In the genomic region with DNA sequence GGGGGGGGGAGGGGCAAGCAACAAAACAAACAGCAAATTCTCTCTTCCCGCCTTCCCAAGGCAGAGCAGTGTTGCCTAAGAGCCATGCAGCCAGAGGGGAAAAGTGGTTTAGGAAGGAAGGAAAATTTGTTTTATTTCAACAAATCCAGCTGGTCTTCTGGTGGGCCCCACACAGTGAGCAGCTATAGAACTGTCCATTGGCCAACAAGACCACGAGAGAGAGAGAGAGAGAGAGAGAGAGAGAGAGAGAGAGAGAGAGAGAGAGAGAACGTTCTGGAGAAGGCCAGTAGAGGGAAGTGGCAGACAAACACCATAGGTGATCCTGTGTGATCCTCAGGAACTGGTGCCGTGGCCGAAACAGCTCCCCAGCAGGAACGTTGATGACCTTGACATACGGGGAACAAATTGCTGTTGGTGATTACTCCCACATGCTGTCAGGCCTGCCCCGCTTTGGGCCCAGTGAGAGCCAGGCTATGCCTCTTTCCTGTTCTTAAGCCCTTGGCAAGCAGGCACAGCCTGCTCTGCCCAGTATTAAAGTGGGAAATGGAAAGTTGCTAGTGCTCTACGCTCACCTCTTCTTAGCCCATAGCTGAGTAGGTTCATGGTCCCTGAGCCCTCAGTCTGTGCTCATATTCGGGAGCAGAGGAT, we compare ENCODE assay signal across 10 mouse cellular contexts.
DNase-seq lines count a peak whose midpoint lies in the region; ATAC-seq lines count a peak whose summit lies in the region.
"Had no signal": no experiment of that assay in that cellular context is flagged by ENCODE, and none has a peak within 500 bp of the region (broad histone marks: within the 10 kb centered on the region; RNA-seq: fewer than 3 reads in every experiment).

No protein-coding gene starts in this region.

- H3K4me1 ChIP-seq in forebrain, embryonic 10.5 days: peaks cover 49% of the 10 kb centered on the region
- peaks cover 16% of the 10 kb centered on the region for H3K4me1 ChIP-seq in forebrain, embryonic 15.5 days
- peaks cover 19% of the 10 kb centered on the region for H3K4me1 ChIP-seq in kidney, embryonic 16.5 days (ENCODE audit: insufficient read depth, low read length)
- peaks cover 41% of the 10 kb centered on the region for H3K4me1 ChIP-seq in lung, embryonic 16.5 days (replicated peaks; ENCODE audit: control insufficient read depth, insufficient read depth, low read length)

- H3K4me2 ChIP-seq in forebrain, embryonic 15.5 days (replicated peaks): no peak overlapping the region
- no peak overlapping the region for H3K4me2 ChIP-seq in kidney, embryonic 16.5 days (replicated peaks; ENCODE audit: low read depth, low read length)
- H3K4me2 ChIP-seq in lung, embryonic 16.5 days (ENCODE audit: low read depth, low read length): no peak overlapping the region

- peak overlapping the region; percentile 31 for H3K27ac ChIP-seq in forebrain, embryonic 10.5 days
- no peak overlapping the region for H3K27ac ChIP-seq in forebrain, embryonic 15.5 days (replicated peaks)
- peak overlapping the region; percentile 37; the same call in 1 of the 2 replicates for H3K27ac ChIP-seq in kidney, embryonic 16.5 days (ENCODE audit: low read length)
- peak overlapping the region; percentile 91 for H3K27ac ChIP-seq in lung, embryonic 16.5 days (ENCODE audit: low read length)

- no peak for DNase-seq in forebrain, embryonic 10.5 days (ENCODE audit: extremely low spot score, low spot score)
- DNase-seq in kidney, postnatal 10 days: no peak
- peak; percentile 43 for DNase-seq in adrenal gland, postnatal 25 days
- DNase-seq in thymus, postnatal 4 days: no peak
- DNase-seq: cerebellum, postnatal 36 days; thymus, postnatal 25 days had no signal

- no peak overlapping the region for H3K4me3 ChIP-seq in forebrain, embryonic 10.5 days
- H3K4me3 ChIP-seq in forebrain, embryonic 15.5 days: no peak overlapping the region
- no peak overlapping the region for H3K4me3 ChIP-seq in kidney, embryonic 16.5 days (ENCODE audit: low read length)
- no peak overlapping the region for H3K4me3 ChIP-seq in lung, embryonic 16.5 days (ENCODE audit: low read length)

- 73% methylated on average over 10 of the region's 10 CpGs for WGBS in forebrain, embryonic 10.5 days
- WGBS in forebrain, embryonic 15.5 days: 73% methylated on average over 10 of the region's 10 CpGs
- WGBS in kidney, embryonic 16.5 days: 38% methylated on average over 10 of the region's 10 CpGs
- 30% methylated on average over 10 of the region's 10 CpGs for WGBS in lung, embryonic 16.5 days

- no peak for ATAC-seq in forebrain, embryonic 15.5 days (replicated peaks)
- ATAC-seq in kidney, embryonic 16.5 days (ENCODE audit: low FRiP score, low TSS enrichment): 0 out of 2 replicates have a peak, but pooled peaks have one; percentile 15
- ATAC-seq in lung, embryonic 16.5 days (ENCODE audit: low read depth): peak; percentile 66
- no peak for ATAC-seq in inflammation-experienced regulatory T-cells, adult 6 months

- peaks cover 53% of the 10 kb centered on the region for H3K27me3 ChIP-seq in forebrain, embryonic 10.5 days (ENCODE audit: poor library complexity, severe bottlenecking)
- no peaks in the 10 kb centered on the region for H3K27me3 ChIP-seq in forebrain, embryonic 15.5 days
- H3K27me3 ChIP-seq in kidney, embryonic 16.5 days (ENCODE audit: insufficient read depth, low read length): no peaks in the 10 kb centered on the region
- no peaks in the 10 kb centered on the region for H3K27me3 ChIP-seq in lung, embryonic 16.5 days (ENCODE audit: control insufficient read depth, insufficient read depth, low read depth, low read length)

- no peak overlapping the region for H3K9ac ChIP-seq in forebrain, embryonic 15.5 days (replicated peaks)
- H3K9ac ChIP-seq in kidney, embryonic 16.5 days (replicated peaks; ENCODE audit: low read length): no peak overlapping the region
- peak overlapping the region; percentile 39 for H3K9ac ChIP-seq in lung, embryonic 16.5 days (ENCODE audit: low read length)

- H3K9me3 ChIP-seq in forebrain, embryonic 10.5 days: no peaks in the 10 kb centered on the region
- no peaks in the 10 kb centered on the region for H3K9me3 ChIP-seq in forebrain, embryonic 15.5 days
- H3K9me3 ChIP-seq in kidney, embryonic 16.5 days (ENCODE audit: low read length): no peaks in the 10 kb centered on the region
- H3K9me3 ChIP-seq in lung, embryonic 16.5 days (ENCODE audit: control insufficient read depth, low read length): no peaks in the 10 kb centered on the region

- H3K36me3 ChIP-seq in forebrain, embryonic 10.5 days (replicated peaks): no peaks in the 10 kb centered on the region
- no peaks in the 10 kb centered on the region for H3K36me3 ChIP-seq in forebrain, embryonic 15.5 days
- no peaks in the 10 kb centered on the region for H3K36me3 ChIP-seq in kidney, embryonic 16.5 days (ENCODE audit: insufficient read depth, low read length)
- H3K36me3 ChIP-seq in lung, embryonic 16.5 days (ENCODE audit: control insufficient read depth, insufficient read depth, low read length): no peaks in the 10 kb centered on the region

Comparison
In these comparisons a context has a peak if more than half of its experiments do, and no peak if none do; other contexts are left out.
1. ATAC-seq: peak in kidney, embryonic 16.5 days (single experiment) and lung, embryonic 16.5 days (single experiment); none in forebrain, embryonic 15.5 days (single experiment) and inflammation-experienced regulatory T-cells, adult 6 months (single experiment).